Mouse (Mus musculus) heart, postnatal 25 days (tissue): ENCODE data around the gene Cox8a. TPM values are rescaled to one million over a fixed set of nuclear protein-coding genes. Genes with fewer than 3 reads are reported as not detected.

Experiments
- DNase-seq: peaks from one replicate; pipeline ENCODE4 v3.0.0; 2022; ENCODE audit warnings: low spot score
- intact Hi-C: fragments of 180-260 bp; cut with DNase I; formaldehyde crosslinking; loops from one replicate; pipeline ENCODE4 v1.15.1; 2025
- total RNA-seq, 2 experiments: library from RNA; stranded (reverse); gene quantifications; 2 replicates each; pipeline ENCODE4 v1.2.3; 2021

Gene Cox8a
- total RNA-seq, 2 experiments from 2014 or later: 407 to 462 TPM

DNA sequence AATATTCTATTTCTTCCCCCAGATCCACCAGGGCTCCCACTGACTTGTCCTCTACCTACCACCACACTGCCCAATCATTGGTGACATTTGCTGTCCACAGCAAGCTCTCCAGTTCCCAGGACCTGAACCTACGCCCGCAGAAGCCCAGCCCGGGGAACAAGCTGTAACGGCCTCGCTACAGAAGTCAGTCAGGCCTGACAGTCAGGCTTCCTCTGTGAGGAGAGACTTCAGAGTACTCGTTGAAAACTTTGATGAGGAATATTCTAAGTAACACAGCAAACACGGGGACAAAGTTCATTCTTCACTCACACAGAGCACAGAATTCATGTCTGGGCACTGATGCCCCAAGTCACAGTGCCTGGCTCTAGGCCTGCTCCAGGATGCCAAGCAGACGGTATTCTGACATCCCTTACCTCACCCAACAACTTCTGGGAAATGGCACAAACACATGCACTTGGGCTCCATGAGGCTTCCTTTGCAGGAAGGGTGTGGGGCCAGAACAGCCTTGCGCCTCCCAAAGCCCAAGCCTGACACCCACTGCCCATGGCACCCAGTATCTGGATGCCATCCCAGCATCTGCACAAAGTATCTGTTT is 7.8 kb upstream of the Cox8a start:
- intact Hi-C loops: no loop called here
- DNase-seq: no peak

DNA sequence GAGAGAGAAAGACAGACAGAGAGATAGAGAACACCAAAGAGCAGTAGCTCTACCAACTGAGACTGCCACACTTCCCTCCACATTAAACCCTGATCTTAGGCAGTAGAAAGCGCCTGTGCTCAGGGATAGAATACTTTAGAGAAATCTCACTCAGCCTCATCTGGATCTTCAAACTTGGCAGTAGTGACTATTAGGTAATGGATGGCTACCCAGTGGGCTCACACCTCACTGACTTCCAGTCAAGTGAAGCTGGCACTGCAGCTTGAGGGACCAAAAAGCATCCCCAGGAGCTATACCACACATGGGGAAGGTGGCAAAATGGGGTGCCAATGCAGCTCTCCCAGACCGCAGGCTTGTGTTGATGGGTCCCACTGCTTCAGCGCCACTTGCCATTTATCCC is 6.8 kb upstream of the Cox8a start:
- intact Hi-C loops: no loop called here
- no peak for DNase-seq

DNA sequence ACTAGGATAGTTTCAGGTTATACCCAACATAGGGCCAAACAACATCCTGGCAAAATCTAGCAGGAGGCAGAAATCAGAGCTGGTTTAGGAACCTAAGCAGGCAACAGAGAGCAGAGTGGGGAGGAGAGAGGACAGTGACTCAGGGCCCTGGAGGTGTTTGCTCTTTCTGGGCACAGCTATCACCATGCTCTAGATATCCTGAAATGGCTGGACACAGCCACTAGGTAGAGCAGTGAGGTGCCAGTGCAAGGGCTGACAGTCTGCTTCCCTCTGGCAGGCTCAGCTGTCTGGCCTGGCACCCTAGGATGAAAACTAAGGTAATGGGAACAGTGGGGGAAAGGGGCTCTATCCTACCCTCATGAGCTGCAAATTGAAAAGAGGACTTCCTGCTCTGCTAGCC is 6.1 kb upstream of the Cox8a start:
- intact Hi-C loops: no loop called here
- no peak for DNase-seq

DNA sequence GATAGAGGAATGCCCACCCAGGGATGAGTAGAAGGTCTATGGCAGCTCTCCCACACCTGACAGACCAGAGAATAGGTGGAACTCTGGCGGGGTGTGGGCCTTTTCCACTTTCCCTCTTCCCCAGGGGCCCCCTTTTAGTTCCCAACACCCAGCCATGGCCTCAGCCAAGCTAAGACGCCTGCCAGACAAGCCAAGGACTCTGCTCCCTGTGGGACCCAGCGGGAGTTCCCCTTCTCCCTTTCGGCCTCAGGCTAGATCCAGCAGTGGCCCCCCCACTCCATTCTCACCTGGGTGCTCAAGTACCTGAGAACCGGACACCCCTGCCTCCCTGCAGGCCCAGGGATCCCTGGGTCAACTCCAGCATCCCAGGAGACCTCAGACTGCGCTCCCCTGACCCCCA is 4.8 kb upstream of the Cox8a start:
- intact Hi-C loops: no loop called here
- no peak for DNase-seq

DNA sequence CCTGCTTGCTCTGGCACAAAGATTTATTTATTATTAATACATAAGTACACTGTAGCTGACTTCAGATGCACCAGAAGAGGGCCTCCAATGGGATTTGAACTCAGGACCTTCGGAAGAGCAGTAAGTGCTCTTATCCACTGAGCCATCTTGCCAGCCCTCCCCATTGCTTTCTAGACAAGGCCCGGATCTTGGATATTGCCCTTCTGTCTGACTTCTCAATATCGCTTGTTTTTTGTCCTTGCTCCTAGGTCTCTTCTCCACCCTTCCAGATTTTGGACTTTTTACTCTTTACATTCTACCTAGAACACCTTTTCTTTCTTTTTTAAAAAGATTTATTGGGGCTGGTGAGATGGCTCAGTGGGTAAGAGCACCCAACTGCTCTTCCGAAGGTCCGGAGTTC is 1.3 kb upstream of the Cox8a start:
- DNase-seq: no peak
- intact Hi-C loops: no loop called here

DNA sequence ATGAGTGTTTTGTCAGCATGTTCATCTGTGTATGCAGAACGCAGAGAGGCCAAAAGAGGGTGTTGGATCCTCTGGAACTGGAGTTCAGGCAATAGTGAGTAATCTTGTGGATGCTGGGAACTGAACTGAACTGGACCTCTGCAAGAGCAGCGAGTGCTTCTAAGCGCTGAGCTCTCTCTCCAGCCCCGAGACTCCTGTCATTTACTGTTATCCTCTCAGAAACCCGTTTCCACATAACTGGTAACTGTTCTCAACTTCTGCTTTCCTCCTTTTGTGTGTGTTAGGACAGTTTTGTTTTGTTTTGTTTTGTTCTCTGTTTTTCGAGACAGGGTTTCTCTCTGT is 481 bp upstream of the Cox8a start:
- intact Hi-C loops: no loop called here
- no peak for DNase-seq

DNA sequence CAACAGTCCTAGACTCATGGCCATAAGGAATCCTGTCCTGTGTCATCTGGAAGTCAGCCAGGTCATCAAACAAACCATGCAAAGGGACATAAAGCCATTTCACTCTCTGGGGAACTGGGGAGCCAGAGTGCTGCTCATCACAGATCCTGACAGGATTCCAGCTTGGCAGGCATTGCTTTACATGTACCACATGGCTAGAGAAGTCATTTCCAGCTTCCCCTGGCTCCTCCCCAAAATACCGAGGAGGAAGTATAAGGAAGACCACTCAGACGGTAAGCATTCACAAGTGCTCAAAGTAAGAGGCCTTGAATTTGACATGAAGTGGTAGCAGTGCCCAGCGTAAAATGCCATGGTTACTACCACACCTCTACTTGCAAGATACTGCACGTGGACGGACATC is 2.9 kb downstream of the Cox8a start:
- intact Hi-C loops: no loop called here
- no peak for DNase-seq

DNA sequence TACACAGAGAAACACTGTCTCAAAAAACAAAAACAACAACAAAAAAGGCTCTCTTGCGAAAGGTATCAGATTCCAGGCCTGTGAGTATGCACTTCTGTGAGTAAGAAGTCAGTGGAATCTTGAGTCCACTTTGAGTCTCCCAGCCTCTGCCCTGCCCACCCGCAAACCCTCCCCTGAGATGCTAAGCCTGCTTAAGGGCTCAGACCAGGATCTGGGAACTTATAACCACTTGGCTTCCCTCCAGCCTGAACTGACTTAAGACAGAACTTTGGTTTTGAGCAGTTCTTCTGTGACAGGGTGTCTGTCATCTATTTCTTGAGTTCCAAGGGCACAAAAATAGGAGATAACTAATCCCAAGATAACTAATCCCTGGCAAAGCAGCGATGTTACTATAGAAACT is 4.4 kb downstream of the Cox8a start:
- DNase-seq: no peak
- intact Hi-C loops: no loop called here

DNA sequence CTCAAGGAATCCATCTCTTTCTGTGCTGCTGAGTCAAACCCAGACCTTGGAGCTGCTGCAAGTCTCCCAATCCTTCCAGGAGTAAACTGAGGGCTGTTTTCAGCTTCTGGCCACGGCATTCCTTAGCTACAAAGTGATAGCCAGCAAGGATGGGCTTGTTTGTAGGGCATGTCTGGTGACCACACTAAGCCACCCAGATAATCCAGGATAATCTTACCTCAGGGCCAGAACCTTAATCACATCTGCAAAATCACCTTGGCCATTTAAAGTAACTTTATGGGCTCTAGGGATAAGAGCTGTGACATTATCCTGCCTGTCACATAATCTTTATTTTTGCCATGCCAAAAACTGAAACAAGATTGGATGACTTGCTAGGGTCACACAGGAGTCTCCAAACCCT is 5.2 kb downstream of the Cox8a start:
- intact Hi-C loops: no loop called here
- DNase-seq: no peak

DNA sequence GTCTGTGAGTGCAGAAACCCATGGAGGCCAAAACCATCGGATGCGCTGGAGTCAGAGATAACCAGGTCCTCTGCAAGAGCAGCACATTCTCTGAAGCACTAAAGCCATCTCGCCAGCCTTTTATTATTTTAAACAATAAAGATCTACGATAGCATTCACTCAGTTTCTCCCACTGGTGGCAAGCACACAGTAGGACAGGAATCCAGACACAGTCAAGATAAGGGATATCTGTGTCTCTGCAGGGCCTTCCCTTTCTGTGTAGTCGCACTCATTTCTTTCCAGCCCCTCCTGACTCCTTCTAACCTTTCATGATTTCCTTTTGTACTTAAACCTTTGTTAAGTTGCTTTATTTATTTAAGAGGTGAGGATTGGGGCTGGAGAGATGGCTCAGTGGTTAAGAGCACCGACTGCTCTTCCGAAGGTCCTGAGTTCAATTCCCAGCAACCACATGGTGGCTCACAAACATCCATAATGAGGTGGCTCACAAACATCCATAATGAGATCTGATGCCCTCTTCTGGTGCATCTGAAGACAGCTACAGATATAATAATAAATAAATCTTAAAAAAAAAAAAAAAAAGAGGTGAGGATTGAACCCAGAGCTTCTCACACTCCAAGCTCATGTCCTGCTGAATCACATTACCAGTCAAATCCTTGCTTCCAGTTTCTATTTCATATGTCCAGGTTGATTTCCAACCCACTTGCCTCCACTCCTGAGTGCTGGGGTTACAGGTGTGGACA is 7.3 kb downstream of the Cox8a start:
- no peak for DNase-seq
- intact Hi-C loops: no loop called here

DNA sequence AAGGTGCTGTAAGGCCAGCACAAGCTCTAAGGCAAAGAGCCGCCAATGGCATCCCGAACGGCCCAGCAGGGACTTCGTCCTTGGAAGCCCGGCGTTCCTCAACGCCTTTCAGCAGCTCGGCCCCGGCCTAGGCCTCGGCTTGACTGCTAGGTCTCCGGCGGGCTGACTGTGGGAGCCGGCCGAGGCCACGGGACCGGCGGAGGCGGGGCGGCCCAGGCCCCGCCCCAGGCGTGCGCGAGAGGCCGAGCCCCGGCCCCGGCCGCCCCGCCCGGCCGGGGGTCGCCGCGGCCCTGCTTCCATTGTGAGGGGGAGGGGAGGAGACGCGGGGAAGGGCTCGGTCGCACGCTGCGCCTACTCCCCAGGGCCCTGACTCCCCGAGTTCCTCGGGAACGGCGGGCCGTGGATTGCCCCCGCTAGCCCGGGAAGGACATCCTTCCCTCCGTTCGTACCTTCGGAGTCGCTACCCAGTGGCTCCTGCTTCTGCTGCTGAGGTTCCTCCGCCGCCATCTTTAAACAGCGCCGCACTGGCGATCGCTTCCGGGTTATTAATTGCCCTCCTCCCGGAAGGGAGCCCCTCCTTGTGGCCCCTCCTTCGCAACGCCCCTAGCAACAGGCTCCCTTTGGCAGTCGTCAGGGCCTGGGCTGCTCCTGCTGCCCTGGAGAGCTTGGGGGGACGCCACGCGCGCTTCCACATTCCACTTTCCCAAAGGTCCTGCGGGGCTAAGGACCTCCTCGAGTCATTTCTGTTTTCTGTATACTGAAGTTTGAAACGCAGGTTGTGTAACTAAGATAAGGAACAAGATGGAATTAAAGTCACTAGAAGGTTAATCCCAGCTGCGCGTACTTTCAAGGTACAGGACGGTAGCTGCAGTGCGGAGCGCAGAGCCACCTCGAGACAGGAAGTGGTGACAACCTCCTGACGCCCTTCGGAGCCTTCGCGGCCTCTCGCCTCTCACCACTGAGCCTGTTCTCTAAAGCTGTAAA is 11.4 kb downstream of the Cox8a start, which contains the start of gene Otub1:
Gene Otub1, minus strand, starts transcription at position 564 of the 984 bp plus-strand sequence.
- intact Hi-C loops: no loop called here
- DNase-seq: peak; percentile 90

DNA sequence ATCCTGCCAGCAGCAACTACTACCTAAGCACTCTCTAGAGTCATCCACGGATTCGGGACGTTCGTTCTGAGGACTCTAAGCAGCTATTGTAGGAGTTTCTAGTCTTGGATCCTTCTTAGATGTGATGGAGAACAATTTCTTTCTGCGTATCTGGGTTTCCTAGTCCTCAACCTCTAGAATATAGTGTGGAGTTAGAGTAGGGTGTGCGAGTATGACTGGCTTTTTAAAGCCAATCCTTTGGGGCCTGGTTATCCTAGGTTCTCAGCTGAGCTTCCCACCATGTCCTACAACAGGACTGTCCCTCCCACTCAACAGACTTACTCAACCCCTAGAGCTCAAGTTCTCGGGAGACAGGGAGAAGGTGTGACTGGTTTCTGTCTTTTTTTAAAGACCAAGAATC is 12.1 kb downstream of the Cox8a start:
- intact Hi-C loops: no loop called here
- DNase-seq: no peak

DNA sequence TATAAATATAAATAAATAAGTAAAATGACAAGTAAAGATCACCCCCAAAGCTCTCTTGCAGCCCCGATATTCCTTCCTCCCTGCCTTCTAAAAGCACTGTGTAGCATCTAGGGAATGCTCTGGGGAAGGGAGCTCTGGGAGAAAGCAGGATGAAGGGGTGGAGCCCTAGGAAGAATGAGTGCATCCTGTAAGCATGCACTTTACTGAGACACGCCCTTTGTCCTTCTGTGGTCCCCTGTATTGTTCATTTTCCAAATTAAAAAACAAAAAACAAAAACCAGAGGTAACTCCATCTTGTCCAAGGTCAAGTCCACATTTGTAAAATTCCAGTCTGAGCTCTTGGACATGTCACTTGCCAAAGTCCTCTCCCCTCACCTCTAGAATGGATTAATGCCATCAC is 12.5 kb downstream of the Cox8a start:
- intact Hi-C loops: no loop called here
- no peak for DNase-seq

DNA sequence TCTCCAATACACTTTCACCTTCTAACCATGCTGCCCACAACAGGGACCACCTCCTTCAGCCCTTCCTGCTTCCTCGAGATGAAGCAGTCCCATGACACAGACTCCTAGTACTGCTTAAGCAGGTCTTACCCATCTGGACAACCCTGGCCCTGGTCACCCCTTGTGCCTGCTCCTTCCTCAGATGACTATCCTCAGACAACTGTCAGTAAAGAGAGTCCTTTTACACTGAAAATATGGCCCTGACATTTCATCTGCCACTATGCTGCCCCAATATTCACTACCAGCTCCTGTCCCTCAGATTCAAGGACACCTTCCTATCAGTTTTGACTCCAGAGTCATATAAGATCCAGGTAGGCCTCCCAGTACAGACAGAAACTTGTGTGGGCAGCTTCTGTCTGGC is 17.0 kb downstream of the Cox8a start:
- intact Hi-C loops: no loop called here
- no peak for DNase-seq

DNA sequence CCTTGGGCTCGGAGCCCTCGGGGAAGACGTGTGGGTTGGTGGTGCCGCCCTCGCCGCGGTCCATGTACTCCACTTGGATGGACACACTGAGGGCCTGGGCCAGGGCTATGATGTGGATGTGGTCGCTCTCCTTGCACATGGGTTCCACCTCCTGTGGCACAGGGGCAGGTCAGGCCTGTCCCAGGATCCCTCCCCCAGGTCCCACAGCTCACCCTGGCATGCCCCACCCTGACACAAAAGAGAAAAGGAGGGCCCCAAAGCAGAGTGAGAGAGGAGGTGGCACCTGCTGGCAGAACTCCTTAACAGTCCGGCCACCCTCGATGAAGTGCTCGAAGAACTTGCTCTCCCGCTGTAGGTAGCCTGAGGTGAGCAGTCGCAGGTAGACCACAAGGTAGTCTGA is 18.3 kb downstream of the Cox8a start:
- no peak for DNase-seq
- intact Hi-C loops: no loop called here

DNA sequence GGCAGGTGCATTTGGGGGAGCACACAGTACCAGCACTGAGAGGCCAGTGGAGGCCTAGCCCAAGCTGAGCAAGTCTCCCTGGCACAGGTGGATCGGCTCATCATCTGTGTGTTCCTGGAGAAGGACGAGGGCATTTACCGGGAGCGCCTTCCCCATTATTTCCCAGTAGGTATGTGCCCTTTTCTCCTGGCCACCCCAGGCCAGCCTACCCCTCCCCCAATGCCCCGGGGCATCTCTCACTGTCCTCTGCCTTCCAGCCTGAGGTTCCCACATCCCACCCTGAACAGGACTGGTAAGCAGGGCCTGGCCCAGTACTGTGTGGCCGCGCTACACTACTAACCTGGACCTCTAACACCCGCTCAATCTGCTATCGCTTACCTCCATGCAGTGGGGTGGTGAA is 20.0 kb downstream of the Cox8a start:
- intact Hi-C loops: no loop called here
- no peak for DNase-seq

DNA sequence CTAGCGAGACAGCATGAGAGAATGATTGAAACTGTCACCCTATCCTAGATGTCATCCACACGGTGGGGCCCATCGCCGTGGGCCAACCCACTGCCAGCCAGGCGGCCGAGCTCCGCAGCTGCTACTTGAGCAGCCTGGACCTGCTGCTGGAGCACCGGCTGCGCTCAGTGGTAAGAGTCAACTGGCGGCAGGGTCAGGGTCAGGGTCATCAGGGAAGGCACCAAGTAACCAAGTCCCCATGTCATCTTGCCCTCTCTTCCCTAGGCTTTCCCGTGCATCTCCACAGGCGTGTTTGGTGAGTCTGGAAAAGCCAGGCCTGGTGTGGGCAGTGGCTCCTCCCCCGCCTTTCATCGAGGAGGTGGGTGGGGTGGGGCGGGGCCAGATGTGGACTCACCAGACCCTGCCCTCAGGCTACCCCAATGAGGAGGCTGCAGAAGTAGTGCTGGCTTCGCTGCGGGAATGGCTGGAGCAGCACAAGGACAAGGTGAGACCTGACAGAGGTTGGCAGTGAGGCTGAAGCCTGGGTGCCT is 20.6 kb downstream of the Cox8a start:
- intact Hi-C loops: loop anchor here (1.0 kb wide), 2 partner anchors 129 to 133 kb away; no protein-coding TSS in a partner anchor
- no peak for DNase-seq

DNA sequence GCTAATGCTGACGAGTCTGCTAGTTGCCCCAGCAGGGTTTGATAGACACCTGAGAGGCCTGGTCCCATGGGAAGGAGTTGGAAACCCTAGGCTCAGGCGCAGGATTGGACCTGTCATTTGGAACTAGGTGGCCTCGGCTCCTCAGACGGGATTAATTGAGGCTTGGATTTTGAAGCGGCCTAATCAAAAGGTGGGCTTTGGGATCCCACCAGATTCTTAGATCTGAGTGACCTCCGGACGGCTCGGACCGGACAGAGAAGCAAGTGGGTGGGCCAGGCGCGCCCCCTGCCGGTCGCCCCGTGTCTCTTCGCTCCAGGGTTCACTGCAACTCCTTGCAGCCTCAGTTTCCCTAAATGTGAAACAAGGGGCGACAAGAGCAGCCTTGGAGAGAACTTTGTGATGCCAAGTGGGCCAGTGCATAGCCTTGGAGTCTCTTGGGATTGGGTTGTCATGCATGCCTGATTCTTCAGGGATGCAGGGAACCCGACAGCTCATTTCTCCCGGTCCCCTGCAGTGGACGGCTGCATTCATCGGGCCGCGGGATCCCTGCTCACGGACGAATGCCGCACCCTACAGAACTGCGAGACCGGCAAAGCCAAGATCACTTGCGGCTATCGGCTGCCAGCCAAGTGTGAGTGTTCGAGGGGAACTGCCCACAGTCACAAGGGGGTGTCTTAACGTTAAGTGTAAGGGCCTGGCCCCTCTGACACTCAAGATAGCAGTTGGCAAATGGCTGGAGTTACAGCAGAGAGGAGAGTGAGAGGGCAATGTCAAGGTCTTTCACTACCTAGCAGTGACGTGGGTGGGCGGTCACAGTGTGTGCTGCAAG is 21.3 kb downstream of the Cox8a start:
- DNase-seq: no peak
- intact Hi-C loops: loop anchor here (1.0 kb wide), 2 partner anchors 128 to 132 kb away; no protein-coding TSS in a partner anchor

DNA sequence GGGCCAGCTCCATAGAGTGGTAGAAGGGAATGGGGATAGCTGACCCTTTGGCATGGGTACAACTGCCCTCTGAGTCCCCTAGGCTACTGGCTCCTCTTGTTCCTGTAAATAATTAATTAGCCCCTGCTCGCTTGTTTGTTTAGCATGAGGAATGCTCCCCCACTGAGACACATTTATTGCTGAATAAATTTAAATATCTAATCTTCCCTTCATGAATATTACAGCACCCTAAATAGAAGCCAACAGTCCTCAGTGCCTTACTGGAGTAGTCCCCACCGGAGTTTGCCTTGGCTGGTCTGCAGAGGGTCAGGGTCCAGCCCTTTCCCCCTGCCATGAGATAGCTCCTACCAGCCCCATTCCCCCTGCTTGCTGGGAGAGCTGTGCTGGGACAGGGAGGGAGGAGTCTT is 24.9 kb downstream of the Cox8a start:
- intact Hi-C loops: no loop called here
- no peak for DNase-seq

DNA sequence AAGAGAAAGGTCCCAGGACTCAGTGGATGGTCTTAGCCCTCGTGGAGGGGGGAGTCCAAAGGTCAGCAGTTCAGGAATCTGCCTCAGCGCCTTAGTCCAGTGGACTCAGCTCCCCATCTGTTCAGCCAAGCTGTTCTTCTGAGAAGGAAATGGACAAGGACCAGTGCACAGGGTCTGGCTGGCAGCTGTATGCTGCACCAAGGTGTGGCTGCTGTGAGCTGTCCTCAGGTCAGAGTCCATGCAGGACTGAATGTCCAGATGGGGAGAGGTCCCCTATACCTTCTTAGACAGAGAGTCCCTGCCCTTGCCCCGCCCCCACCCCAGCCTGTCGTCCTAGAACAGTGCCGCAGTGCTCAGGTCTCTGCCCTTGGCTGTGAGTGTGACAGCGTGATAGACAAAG is 25.8 kb downstream of the Cox8a start:
- DNase-seq: no peak
- intact Hi-C loops: no loop called here
